Comparison of ENCODE assay signal across 15 mouse cellular contexts in the genomic region with DNA sequence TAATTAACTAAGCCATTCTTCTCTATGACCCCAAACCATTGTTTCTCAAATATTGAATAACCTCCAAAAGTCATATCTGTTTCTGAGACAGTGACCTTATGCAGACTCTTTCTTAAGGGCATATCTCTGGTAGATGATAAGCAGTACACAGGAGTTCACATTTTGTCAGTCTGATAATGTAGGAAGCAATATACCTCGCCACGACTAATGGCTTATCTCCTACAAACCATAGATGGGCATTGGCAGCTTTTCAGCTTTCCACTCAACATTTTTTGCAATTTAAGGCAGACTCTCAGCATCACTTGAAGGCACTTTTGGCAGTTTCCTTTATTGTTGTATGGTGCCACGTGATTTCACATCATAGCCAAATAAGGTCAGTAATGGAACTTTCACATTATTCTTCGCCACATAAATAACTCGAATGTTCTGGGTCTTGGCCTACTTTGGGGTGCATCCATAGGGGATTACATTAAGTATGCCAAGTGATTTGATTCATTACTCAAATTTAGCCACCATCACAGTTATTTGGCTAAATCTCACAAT.
"Had no signal": no experiment of that assay in that cellular context is flagged by ENCODE, and none has a peak within 500 bp of the region (broad histone marks: within the 10 kb centered on the region; RNA-seq: fewer than 3 reads in every experiment).

No protein-coding gene starts in this region.

- H3K4me2 ChIP-seq: neural tube, embryonic 12.5 days; neural tube, embryonic 13.5 days; neural tube, embryonic 15.5 days; stomach, embryonic 15.5 days had no signal

- H3K27me3 ChIP-seq: neural tube, embryonic 12.5 days; neural tube, embryonic 13.5 days; neural tube, embryonic 15.5 days; stomach, embryonic 15.5 days had no signal

- H3K27ac ChIP-seq: neural tube, embryonic 12.5 days; neural tube, embryonic 13.5 days; neural tube, embryonic 15.5 days; stomach, embryonic 15.5 days; stomach, postnatal 0 days had no signal

- H3K4me3 ChIP-seq: neural tube, embryonic 12.5 days; neural tube, embryonic 13.5 days; neural tube, embryonic 15.5 days; stomach, embryonic 15.5 days had no signal

- H3K4me1 ChIP-seq: neural tube, embryonic 13.5 days; neural tube, embryonic 15.5 days; stomach, embryonic 15.5 days had no signal

- H3K9me3 ChIP-seq: neural tube, embryonic 12.5 days; neural tube, embryonic 13.5 days; neural tube, embryonic 15.5 days; stomach, embryonic 15.5 days had no signal

- H3K36me3 ChIP-seq: neural tube, embryonic 12.5 days; neural tube, embryonic 13.5 days; neural tube, embryonic 15.5 days; stomach, embryonic 15.5 days had no signal

- DNase-seq: right cerebral cortex, adult 18-20 months; right cerebral cortex, postnatal 14 days; right cerebral cortex, postnatal 25 days; right cerebral cortex, postnatal 4 days; spleen, adult 18-20 months; thymus, adult 2 months; thymus, postnatal 14 days; thymus, postnatal 25 days; thymus, postnatal 36 days; thymus, postnatal 4 days had no signal

- H3K9ac ChIP-seq: neural tube, embryonic 12.5 days; neural tube, embryonic 13.5 days; neural tube, embryonic 15.5 days; stomach, embryonic 15.5 days had no signal
